Mouse (Mus musculus): ENCODE measurements at regions not wholly inside any gene's neighbourhood (a gene's known extent, or its start where the extent isn't known, plus 50 kb on each side); places are given as distances from the start of the nearest gene placed in this dataset.

DNA sequence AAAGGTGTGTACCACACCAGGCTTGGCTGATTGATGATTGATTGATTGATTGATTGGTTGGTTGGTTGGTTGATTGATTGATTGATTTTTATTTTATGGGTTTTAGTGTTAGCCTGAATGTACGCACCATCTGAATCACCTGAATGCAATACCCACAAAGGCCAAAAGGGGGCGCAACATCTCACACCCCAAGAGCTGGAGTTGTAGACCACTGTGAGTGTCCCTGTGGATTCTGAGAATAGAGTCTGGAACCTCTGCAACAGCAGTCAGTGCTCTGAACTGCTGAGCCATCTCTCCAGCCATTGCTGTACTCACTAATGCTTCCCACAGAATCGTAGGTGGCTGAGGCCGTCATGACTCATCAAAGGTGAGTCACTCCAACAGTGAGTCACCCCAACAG is 109.4 kb upstream of the Foxb1 start:
- 83% methylated on average over 4 of the region's 4 CpGs for WGBS
- ATAC-seq (ENCODE audit: low FRiP score), result no peak

DNA sequence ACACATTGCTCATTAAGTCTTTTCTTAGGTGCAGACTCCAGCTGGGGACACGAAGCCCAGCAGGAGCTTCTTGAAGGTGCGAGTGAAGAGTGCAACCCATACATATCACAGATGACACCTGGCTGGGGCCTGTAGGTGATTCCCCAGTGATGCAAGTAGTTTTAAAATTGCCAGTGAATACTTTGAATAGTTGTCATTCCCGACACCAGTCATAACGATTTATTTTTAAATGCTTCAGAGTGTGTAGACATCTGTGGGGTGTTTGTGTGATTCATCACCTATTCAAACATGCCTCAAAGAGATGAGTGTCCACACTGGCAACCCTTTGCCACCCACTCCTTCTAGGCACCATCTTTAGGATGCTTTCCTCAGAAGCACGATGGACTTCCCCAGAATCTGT is 102.9 kb upstream of the Bnip2 start:
- H3K4me3 ChIP-seq (ENCODE audit: low read depth, low read length), result no peak overlapping the region
- DNase-seq (ENCODE audit: low spot score, missing footprints) (peak; percentile 54), ATAC-seq (ENCODE audit: low FRiP score) (no peak)
- WGBS, result 78% methylated on average over 5 of the region's 5 CpGs
- H3K4me1 ChIP-seq (ENCODE audit: control insufficient read depth, insufficient read depth, low read length), result no peaks in the 10 kb centered on the region
- no peak overlapping the region for H3K27ac ChIP-seq (ENCODE audit: low read depth, low read length)
- H3K9ac ChIP-seq (ENCODE audit: low read length), result no peak overlapping the region
- no peaks in the 10 kb centered on the region for H3K36me3 ChIP-seq (ENCODE audit: control insufficient read depth, insufficient read depth, low read length)
- H3K9me3 ChIP-seq (ENCODE audit: control insufficient read depth, low read length), result no peaks in the 10 kb centered on the region
- no peak overlapping the region for H3K4me2 ChIP-seq
- no peaks in the 10 kb centered on the region for H3K27me3 ChIP-seq (ENCODE audit: control insufficient read depth, insufficient read depth, low read length)

More for the DNA sequence above, 109.4 kb upstream of the Foxb1 start:
- Histone ChIP-seq H3K27ac (ENCODE audit: low read depth, low read length) (no peak overlapping the region), H3K36me3 (ENCODE audit: control insufficient read depth, insufficient read depth, low read length) (no peaks in the 10 kb centered on the region), H3K4me1 (ENCODE audit: control insufficient read depth, insufficient read depth, low read length) (no peaks in the 10 kb centered on the region), H3K4me2 (no peak overlapping the region), H3K27me3 (ENCODE audit: control insufficient read depth, insufficient read depth, low read length) (no peaks in the 10 kb centered on the region), H3K4me3 (ENCODE audit: low read depth, low read length) (no peak overlapping the region), H3K9ac (ENCODE audit: low read length) (no peak overlapping the region), H3K9me3 (ENCODE audit: control insufficient read depth, low read length) (no peaks in the 10 kb centered on the region)
- DNase-seq (ENCODE audit: low spot score, missing footprints), result no peak

DNA sequence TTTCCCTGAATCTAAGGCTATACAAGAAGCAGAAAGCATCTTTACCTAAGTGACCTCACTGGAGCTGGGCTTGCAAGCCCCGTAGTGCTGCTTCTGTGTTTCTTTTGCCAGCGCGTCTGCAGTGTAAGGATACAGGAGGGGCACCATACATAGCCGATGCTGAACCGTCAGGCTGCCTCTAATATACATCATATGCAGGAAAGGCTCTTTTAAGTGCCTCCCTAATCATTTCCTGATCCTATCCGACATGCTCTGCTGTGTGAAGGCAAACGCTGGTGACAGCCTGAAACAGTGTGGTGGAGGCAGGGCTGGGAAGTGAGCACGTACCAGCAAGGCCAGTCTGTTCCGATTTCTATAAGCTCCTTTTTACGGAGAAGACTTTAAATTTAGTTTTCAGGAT is 91.2 kb upstream of the Bnip2 start:
- 65% methylated on average over 10 of the region's 10 CpGs for WGBS
- no peaks in the 10 kb centered on the region for H3K9me3 ChIP-seq (ENCODE audit: control insufficient read depth, low read length)
- H3K4me1 ChIP-seq (ENCODE audit: control insufficient read depth, insufficient read depth, low read length), result no peaks in the 10 kb centered on the region
- H3K27me3 ChIP-seq (ENCODE audit: control insufficient read depth, insufficient read depth, low read length), result no peaks in the 10 kb centered on the region
- ATAC-seq (ENCODE audit: low FRiP score), result no peak
- no peak overlapping the region for H3K4me3 ChIP-seq (ENCODE audit: low read depth, low read length)
- H3K4me2 ChIP-seq, result no peak overlapping the region
- H3K27ac ChIP-seq (ENCODE audit: low read depth, low read length), result no peak overlapping the region
- no peak for DNase-seq (ENCODE audit: low spot score, missing footprints)
- H3K36me3 ChIP-seq (ENCODE audit: control insufficient read depth, insufficient read depth, low read length), result no peaks in the 10 kb centered on the region
- H3K9ac ChIP-seq (ENCODE audit: low read length), result no peak overlapping the region

DNA sequence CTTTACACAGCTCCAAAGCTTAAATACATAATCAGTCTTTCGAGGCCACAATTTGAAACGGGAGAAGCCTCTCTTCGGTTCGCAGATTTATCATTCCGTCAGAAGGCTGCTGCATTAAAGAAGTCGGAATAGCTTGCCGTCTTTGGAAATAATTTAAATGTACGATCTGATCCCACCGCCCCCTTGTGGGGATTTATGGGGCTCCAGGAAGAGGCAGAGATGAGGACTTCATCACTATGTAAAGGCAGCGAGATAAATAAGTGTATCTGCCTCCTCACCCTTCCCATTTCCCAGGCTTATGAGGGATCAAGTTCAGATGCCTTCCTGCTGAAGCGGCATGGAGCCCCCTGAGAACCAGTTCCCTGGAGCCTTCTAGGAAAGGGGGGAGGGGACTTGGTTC is 89.9 kb upstream of the Bnip2 start:
- WGBS, result 29% methylated on average over 11 of the region's 11 CpGs
- H3K4me3 ChIP-seq (ENCODE audit: low read depth, low read length), result no peak overlapping the region
- no peaks in the 10 kb centered on the region for H3K36me3 ChIP-seq (ENCODE audit: control insufficient read depth, insufficient read depth, low read length)
- no peak overlapping the region; the same call in 1 of the 2 replicates for H3K4me2 ChIP-seq
- no peaks in the 10 kb centered on the region for H3K4me1 ChIP-seq (ENCODE audit: control insufficient read depth, insufficient read depth, low read length)
- no peaks in the 10 kb centered on the region for H3K27me3 ChIP-seq (ENCODE audit: control insufficient read depth, insufficient read depth, low read length)
- H3K27ac ChIP-seq (ENCODE audit: low read depth, low read length), result no peak overlapping the region
- no peak overlapping the region for H3K9ac ChIP-seq (ENCODE audit: low read length)
- no peak for ATAC-seq (ENCODE audit: low FRiP score)
- no peaks in the 10 kb centered on the region for H3K9me3 ChIP-seq (ENCODE audit: control insufficient read depth, low read length)
- peak; percentile 91 for DNase-seq (ENCODE audit: low spot score, missing footprints)

DNA sequence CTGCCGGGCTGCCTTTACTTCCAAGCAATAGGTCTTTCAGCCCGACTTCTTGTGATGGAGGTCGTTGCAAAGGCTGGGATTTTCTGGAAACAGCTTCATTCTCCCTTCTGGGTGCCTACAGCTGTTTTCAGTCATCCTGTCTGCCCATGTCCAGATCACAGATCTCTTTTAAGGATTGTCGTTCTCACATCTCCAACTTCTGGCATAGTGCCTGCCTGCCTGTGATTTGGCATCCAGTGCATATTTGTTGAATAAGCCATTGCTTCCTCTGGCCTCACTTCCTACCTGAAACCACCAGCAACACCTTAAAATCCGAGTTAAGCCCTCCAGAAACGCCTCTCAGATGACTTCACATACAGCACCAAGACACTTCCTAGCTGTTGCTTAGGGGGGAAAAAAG is 88.4 kb upstream of the Bnip2 start:
- ATAC-seq (ENCODE audit: low FRiP score) (no peak), DNase-seq (ENCODE audit: low spot score, missing footprints) (no peak)
- no peak overlapping the region for H3K9ac ChIP-seq (ENCODE audit: low read length)
- no peaks in the 10 kb centered on the region for H3K9me3 ChIP-seq (ENCODE audit: control insufficient read depth, low read length)
- no peaks in the 10 kb centered on the region for H3K36me3 ChIP-seq (ENCODE audit: control insufficient read depth, insufficient read depth, low read length)
- H3K4me3 ChIP-seq (ENCODE audit: low read depth, low read length), result no peak overlapping the region
- WGBS, result 76% methylated on average over 6 of the region's 6 CpGs
- H3K4me1 ChIP-seq (ENCODE audit: control insufficient read depth, insufficient read depth, low read length), result no peaks in the 10 kb centered on the region
- H3K27ac ChIP-seq (ENCODE audit: low read depth, low read length), result no peak overlapping the region
- H3K4me2 ChIP-seq, result no peak overlapping the region
- no peaks in the 10 kb centered on the region for H3K27me3 ChIP-seq (ENCODE audit: control insufficient read depth, insufficient read depth, low read length)

DNA sequence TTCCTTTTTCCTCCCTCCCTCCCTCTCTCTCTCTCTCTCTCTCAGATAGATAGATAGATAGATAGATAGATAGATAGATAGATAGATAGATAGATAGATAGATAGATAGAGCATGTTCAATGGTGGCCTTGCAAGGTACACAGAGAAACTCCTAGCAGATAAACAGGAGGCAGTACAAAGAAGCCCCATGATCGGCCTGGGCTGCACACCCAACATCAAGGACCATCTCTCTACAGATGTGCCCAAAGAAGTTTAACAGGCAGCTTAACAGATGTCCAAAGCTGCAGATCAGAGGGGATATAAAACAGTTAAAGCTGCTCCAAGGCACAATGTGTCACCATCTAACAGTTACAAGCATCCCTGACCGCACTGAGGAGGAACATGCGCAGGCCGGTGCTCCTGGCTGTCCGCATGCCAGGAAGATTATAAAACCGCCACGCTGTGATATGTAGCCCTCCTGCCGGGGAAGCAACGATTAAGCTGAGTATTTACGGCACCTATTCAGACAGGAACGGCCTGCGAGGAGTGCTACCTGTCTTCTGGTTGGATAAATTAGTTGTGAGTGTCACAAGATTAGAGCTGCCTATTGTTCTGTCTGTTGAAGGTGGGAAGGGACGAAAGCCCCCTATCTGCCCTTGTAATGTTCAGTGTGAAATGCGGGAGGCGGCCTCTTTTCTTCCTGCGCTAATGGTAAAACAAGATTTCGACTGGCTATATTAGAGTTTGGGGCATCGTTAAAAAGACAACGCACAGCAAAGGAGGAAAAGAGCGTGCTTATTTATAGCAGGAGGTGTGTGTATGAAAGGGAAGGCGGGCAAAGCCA is 81.9 kb upstream of the Bnip2 start:
- H3K4me1 ChIP-seq (ENCODE audit: control insufficient read depth, insufficient read depth, low read length), result no peaks in the 10 kb centered on the region
- no peak overlapping the region; the same call in 1 of the 2 replicates for H3K9ac ChIP-seq (ENCODE audit: low read length)
- H3K27me3 ChIP-seq (ENCODE audit: control insufficient read depth, insufficient read depth, low read length), result no peaks in the 10 kb centered on the region
- no peaks in the 10 kb centered on the region for H3K9me3 ChIP-seq (ENCODE audit: control insufficient read depth, low read length)
- no peak overlapping the region for H3K27ac ChIP-seq (ENCODE audit: low read depth, low read length)
- DNase-seq (ENCODE audit: low spot score, missing footprints), result peak; percentile 84
- no peak overlapping the region for H3K4me2 ChIP-seq
- no peaks in the 10 kb centered on the region for H3K36me3 ChIP-seq (ENCODE audit: control insufficient read depth, insufficient read depth, low read length)
- ATAC-seq (ENCODE audit: low FRiP score), result no peak
- 42% methylated on average over 21 of the region's 21 CpGs for WGBS
- H3K4me3 ChIP-seq (ENCODE audit: low read depth, low read length), result no peak overlapping the region

DNA sequence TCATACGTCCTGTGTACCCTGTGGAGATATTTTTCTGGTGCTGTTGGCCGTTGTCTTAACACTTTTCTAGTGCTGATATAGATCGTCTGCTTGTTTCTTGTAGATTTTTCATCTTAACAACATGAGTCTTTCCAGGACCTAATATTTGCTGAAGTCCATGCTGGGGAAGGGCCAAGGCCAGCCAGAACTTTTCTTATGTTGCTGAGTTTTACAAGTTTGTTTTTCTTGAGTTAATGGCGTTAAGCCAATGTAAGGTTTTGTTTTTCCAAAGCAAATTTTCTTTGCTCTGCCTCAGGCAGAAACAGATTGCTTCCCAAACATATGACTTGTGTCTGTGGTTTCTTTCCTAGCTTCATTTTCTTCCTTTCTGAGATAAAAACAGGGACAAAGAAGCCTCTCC is 78.6 kb upstream of the Bnip2 start:
- Histone ChIP-seq H3K27ac (ENCODE audit: low read depth, low read length) (no peak overlapping the region), H3K4me2 (no peak overlapping the region), H3K27me3 (ENCODE audit: control insufficient read depth, insufficient read depth, low read length) (no peaks in the 10 kb centered on the region), H3K4me3 (ENCODE audit: low read depth, low read length) (no peak overlapping the region), H3K4me1 (ENCODE audit: control insufficient read depth, insufficient read depth, low read length) (no peaks in the 10 kb centered on the region), H3K9ac (ENCODE audit: low read length) (no peak overlapping the region), H3K36me3 (ENCODE audit: control insufficient read depth, insufficient read depth, low read length) (no peaks in the 10 kb centered on the region), H3K9me3 (ENCODE audit: control insufficient read depth, low read length) (no peaks in the 10 kb centered on the region)
- 88% methylated on average over 4 of the region's 4 CpGs for WGBS
- no peak for ATAC-seq (ENCODE audit: low FRiP score)
- no peak for DNase-seq (ENCODE audit: low spot score, missing footprints)

DNA sequence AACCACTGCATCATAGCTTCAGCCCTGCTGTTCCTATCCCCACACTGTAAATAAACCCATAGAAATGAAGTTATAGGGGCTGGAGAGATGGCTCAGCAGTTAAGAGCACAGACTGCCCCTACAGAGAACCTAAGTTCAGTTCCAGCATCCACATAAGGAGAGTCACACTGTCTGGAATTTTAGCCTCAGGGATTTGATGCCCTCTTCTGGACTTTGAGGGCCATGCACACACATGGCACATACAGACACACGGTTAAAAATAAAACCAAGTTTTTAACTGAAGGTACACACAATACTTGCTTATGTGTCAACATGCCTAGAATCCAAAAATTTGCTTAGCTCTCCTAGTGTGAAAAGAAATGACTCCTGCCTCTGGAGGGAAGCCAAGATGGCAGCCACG is 61.1 kb upstream of the Bnip2 start:
- 77% methylated on average over 2 of the region's 2 CpGs for WGBS
- peak; percentile 21 for DNase-seq (ENCODE audit: low spot score, missing footprints)
- no peak overlapping the region for H3K4me3 ChIP-seq (ENCODE audit: low read depth, low read length)

DNA sequence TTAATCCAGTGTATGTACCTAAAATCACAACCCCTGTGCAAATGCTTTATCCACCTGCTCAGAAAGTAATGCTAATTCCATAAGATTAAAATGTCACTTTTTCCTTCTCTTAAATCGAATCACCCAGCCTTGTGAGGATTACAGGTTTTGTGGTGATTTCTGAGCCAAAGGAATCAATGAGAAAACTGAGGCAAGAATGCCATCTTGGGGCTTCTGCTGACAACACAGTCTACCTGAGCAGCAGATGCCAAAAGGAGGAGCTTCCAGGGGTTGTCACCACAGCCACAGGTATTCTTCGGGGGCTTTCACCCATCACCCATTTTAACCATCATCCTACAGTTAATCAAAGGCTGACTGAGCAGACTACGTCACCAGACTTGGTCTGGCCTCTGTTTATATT is 51.4 kb upstream of the Bnip2 start:
- no peak overlapping the region for H3K9ac ChIP-seq (ENCODE audit: low read length)
- no peaks in the 10 kb centered on the region for H3K27me3 ChIP-seq (ENCODE audit: control insufficient read depth, insufficient read depth, low read length)
- WGBS, result 81% methylated on average over 3 of the region's 3 CpGs
- H3K4me2 ChIP-seq, result no peak overlapping the region
- H3K4me3 ChIP-seq (ENCODE audit: low read depth, low read length), result no peak overlapping the region
- H3K36me3 ChIP-seq (ENCODE audit: control insufficient read depth, insufficient read depth, low read length), result no peaks in the 10 kb centered on the region
- no peaks in the 10 kb centered on the region for H3K9me3 ChIP-seq (ENCODE audit: control insufficient read depth, low read length)
- H3K4me1 ChIP-seq (ENCODE audit: control insufficient read depth, insufficient read depth, low read length), result no peaks in the 10 kb centered on the region
- ATAC-seq (ENCODE audit: low FRiP score) (no peak), DNase-seq (ENCODE audit: low spot score, missing footprints) (no peak)
- H3K27ac ChIP-seq (ENCODE audit: low read depth, low read length), result no peak overlapping the region

More for the DNA sequence above, 61.1 kb upstream of the Bnip2 start:
- no peak for ATAC-seq (ENCODE audit: low FRiP score)
- Histone ChIP-seq H3K27ac (ENCODE audit: low read depth, low read length) (no peak overlapping the region), H3K9ac (ENCODE audit: low read length) (no peak overlapping the region), H3K36me3 (ENCODE audit: control insufficient read depth, insufficient read depth, low read length) (no peaks in the 10 kb centered on the region), H3K27me3 (ENCODE audit: control insufficient read depth, insufficient read depth, low read length) (no peaks in the 10 kb centered on the region), H3K9me3 (ENCODE audit: control insufficient read depth, low read length) (no peaks in the 10 kb centered on the region), H3K4me2 (no peak overlapping the region), H3K4me1 (ENCODE audit: control insufficient read depth, insufficient read depth, low read length) (no peaks in the 10 kb centered on the region)
